In genomic region chr7:68843374-68843773, GRCm38 (mm10) we compare ENCODE assay signal across 12 mouse cellular contexts.
DNase-seq lines count a peak whose midpoint lies in the region; ATAC-seq and TF ChIP-seq lines count a peak whose summit lies in the region.
"Had no signal": no experiment of that assay in that cellular context is flagged by ENCODE, and none has a peak within 500 bp of the region (broad histone marks: within the 10 kb centered on the region; RNA-seq: fewer than 3 reads in every experiment).

No protein-coding gene starts in this region.

- H3K9ac ChIP-seq in midbrain, postnatal 0 days (replicated peaks; ENCODE audit: low read length, poor library complexity, severe bottlenecking), result no peak overlapping the region
- no peak overlapping the region for H3K9ac ChIP-seq in midbrain, embryonic 11.5 days (ENCODE audit: low read length)
- H3K9ac ChIP-seq in lung, embryonic 14.5 days, result no peak overlapping the region
- H3K9ac ChIP-seq in midbrain, embryonic 16.5 days (ENCODE audit: low read depth, low read length), result no peak overlapping the region
- H3K9ac ChIP-seq: forebrain, embryonic 13.5 days had no signal

- DNase-seq in embryo, embryonic 10 days (ENCODE audit: low spot score), result peak; percentile 40
- no peak for DNase-seq in embryo, embryonic 9.5 days (ENCODE audit: extremely low spot score)
- no peak for DNase-seq in midbrain, postnatal 0 days (ENCODE audit: low spot score)
- DNase-seq in midbrain, embryonic 11.5 days (ENCODE audit: low spot score, missing footprints), result no peak
- peak; percentile 43 for DNase-seq in adrenal gland, postnatal 25 days
- peak; percentile 39 for DNase-seq in lung, embryonic 14.5 days
- DNase-seq in spleen, adult 18-20 months, result no peak
- DNase-seq: layer of hippocampus, postnatal 36 days had no signal

- ATAC-seq in midbrain, postnatal 0 days (ENCODE audit: low FRiP score), result no peak
- ATAC-seq in midbrain, embryonic 11.5 days (ENCODE audit: low FRiP score), result no peak
- ATAC-seq in lung, embryonic 14.5 days (ENCODE audit: insufficient read depth), result no peak
- ATAC-seq in midbrain, embryonic 16.5 days, result no peak
- ATAC-seq: forebrain, embryonic 13.5 days had no signal

- 50% methylated on average over 4 of the region's 4 CpGs for WGBS in midbrain, postnatal 0 days
- WGBS in midbrain, embryonic 11.5 days, result 55% methylated on average over 4 of the region's 4 CpGs
- 43% methylated on average over 4 of the region's 4 CpGs for WGBS in lung, embryonic 14.5 days
- WGBS in midbrain, embryonic 16.5 days, result 56% methylated on average over 4 of the region's 4 CpGs

- peak; percentile 48 for TF ChIP-seq CTCF in midbrain, postnatal 0 days (IDR thresholded peaks at IDR 0.05)
- TF ChIP-seq CTCF in lung, embryonic 14.5 days (IDR thresholded peaks at IDR 0.05; ENCODE audit: low read depth), result peak; percentile 58

- H3K9me3 ChIP-seq in midbrain, postnatal 0 days (ENCODE audit: low read length), result no peaks in the 10 kb centered on the region
- no peaks in the 10 kb centered on the region for H3K9me3 ChIP-seq in midbrain, embryonic 11.5 days (ENCODE audit: control insufficient read depth, low read length)
- no peaks in the 10 kb centered on the region for H3K9me3 ChIP-seq in lung, embryonic 14.5 days (ENCODE audit: low read depth, low read length)
- H3K9me3 ChIP-seq in midbrain, embryonic 16.5 days (replicated peaks; ENCODE audit: control insufficient read depth, low read length, poor library complexity, severe bottlenecking), result no peaks in the 10 kb centered on the region
- H3K9me3 ChIP-seq: forebrain, embryonic 13.5 days had no signal

- H3K27me3 ChIP-seq in midbrain, postnatal 0 days (ENCODE audit: insufficient read depth, low read length), result no peaks in the 10 kb centered on the region
- no peaks in the 10 kb centered on the region for H3K27me3 ChIP-seq in midbrain, embryonic 11.5 days (ENCODE audit: control insufficient read depth, insufficient read depth, low read length)
- H3K27me3 ChIP-seq in lung, embryonic 14.5 days (ENCODE audit: insufficient read depth, low read length), result no peaks in the 10 kb centered on the region
- no peaks in the 10 kb centered on the region for H3K27me3 ChIP-seq in midbrain, embryonic 16.5 days (ENCODE audit: control insufficient read depth, insufficient read depth, low read depth, low read length)
- H3K27me3 ChIP-seq: CH12.LX; forebrain, embryonic 13.5 days; megakaryocyte, embryonic 14.5 days had no signal

- no peak overlapping the region for H3K4me2 ChIP-seq in midbrain, postnatal 0 days (ENCODE audit: low read depth, low read length, poor library complexity, severe bottlenecking)
- H3K4me2 ChIP-seq in midbrain, embryonic 11.5 days, result no peak overlapping the region
- H3K4me2 ChIP-seq in lung, embryonic 14.5 days, result no peak overlapping the region
- H3K4me2 ChIP-seq in midbrain, embryonic 16.5 days (ENCODE audit: low read length), result no peak overlapping the region
- H3K4me2 ChIP-seq: forebrain, embryonic 13.5 days had no signal

- H3K4me1 ChIP-seq in midbrain, postnatal 0 days (ENCODE audit: insufficient read depth, low read length), result no peaks in the 10 kb centered on the region
- H3K4me1 ChIP-seq in midbrain, embryonic 11.5 days (ENCODE audit: control insufficient read depth, insufficient read depth, low read length), result no peaks in the 10 kb centered on the region
- H3K4me1 ChIP-seq in lung, embryonic 14.5 days (ENCODE audit: insufficient read depth), result no peaks in the 10 kb centered on the region
- H3K4me1 ChIP-seq in midbrain, embryonic 16.5 days (ENCODE audit: control insufficient read depth, insufficient read depth, low read length), result no peaks in the 10 kb centered on the region
- H3K4me1 ChIP-seq: forebrain, embryonic 13.5 days; megakaryocyte, embryonic 14.5 days had no signal

- H3K4me3 ChIP-seq in midbrain, postnatal 0 days (ENCODE audit: low read depth, low read length), result no peak overlapping the region
- no peak overlapping the region for H3K4me3 ChIP-seq in midbrain, embryonic 11.5 days (ENCODE audit: low read depth, low read length)
- no peak overlapping the region for H3K4me3 ChIP-seq in lung, embryonic 14.5 days (ENCODE audit: low read depth, low read length)
- H3K4me3 ChIP-seq in midbrain, embryonic 16.5 days (ENCODE audit: low read depth, low read length), result no peak overlapping the region
- H3K4me3 ChIP-seq: forebrain, embryonic 13.5 days; megakaryocyte, embryonic 14.5 days had no signal

- H3K36me3 ChIP-seq in midbrain, postnatal 0 days (ENCODE audit: insufficient read depth, low read length), result no peaks in the 10 kb centered on the region
- no peaks in the 10 kb centered on the region for H3K36me3 ChIP-seq in midbrain, embryonic 11.5 days (ENCODE audit: control insufficient read depth, insufficient read depth, low read length)
- no peaks in the 10 kb centered on the region for H3K36me3 ChIP-seq in lung, embryonic 14.5 days (ENCODE audit: insufficient read depth)
- no peaks in the 10 kb centered on the region for H3K36me3 ChIP-seq in midbrain, embryonic 16.5 days (ENCODE audit: control insufficient read depth, insufficient read depth, low read length)

- H3K27ac ChIP-seq in midbrain, postnatal 0 days (ENCODE audit: low read depth, low read length), result no peak overlapping the region
- H3K27ac ChIP-seq in midbrain, embryonic 11.5 days (ENCODE audit: low read depth, low read length), result no peak overlapping the region
- no peak overlapping the region for H3K27ac ChIP-seq in lung, embryonic 14.5 days (ENCODE audit: low read depth)
- no peak overlapping the region for H3K27ac ChIP-seq in midbrain, embryonic 16.5 days (ENCODE audit: low read length)
- H3K27ac ChIP-seq: forebrain, embryonic 13.5 days had no signal

Comparison
In these comparisons a context has a peak if more than half of its experiments do, and no peak if none do; other contexts are left out.
1. DNase-seq: peak in embryo, embryonic 10 days (single experiment), adrenal gland, postnatal 25 days (single experiment) and lung, embryonic 14.5 days (single experiment); none in embryo, embryonic 9.5 days (single experiment), midbrain, postnatal 0 days (single experiment), midbrain, embryonic 11.5 days (single experiment) and spleen, adult 18-20 months (0 of 2).